Mouse (Mus musculus): Measurements from ENCODE around the gene Ncf4.
"Not testable (repeated sequence)": the region's sequence is repeated elsewhere in the genome, so short reads cannot be mapped to it uniquely, and the experiment has no call there.

GRCm38 (mm10) chr15:78293228-78293627 lies 48.6 kb downstream of the Ncf4 start:
- not testable (repeated sequence) for TF ChIP-seq CTCF, EP300 (IDR thresholded peaks at IDR 0.05)
